ENCODE assay signal across 12 mouse cellular contexts in the genomic region with DNA sequence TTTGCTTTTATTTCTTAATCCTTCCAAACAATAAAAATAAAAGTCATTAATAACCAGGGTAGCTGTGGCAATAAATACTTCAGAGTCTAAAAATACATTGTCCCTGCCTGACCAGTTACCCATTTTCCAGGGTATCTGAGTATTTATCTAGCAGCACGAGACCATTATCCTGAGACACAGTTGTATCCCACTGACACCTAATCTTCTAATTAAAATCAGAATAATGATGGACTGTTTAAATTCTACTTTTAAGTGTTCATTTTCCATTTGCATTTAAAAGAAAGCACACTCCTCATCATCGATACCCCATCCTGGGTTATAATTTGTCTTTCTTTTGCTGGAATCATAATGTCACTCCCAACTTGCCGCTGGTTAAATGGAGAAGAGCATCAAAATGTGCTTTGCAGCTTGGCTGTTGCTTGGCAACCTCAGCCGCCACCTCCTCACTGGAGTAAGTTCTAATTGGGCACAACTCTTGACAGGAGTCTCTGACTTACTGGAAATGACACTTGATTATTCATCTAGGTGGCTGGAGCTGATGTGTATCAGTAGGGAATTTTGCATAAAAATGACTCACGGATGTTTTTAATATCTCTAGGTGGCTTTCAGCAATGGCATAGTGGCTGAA.
DNase-seq lines count a peak whose midpoint lies in the region; ATAC-seq lines count a peak whose summit lies in the region.
"Had no signal": no experiment of that assay in that cellular context is flagged by ENCODE, and none has a peak within 500 bp of the region (broad histone marks: within the 10 kb centered on the region; RNA-seq: fewer than 3 reads in every experiment).

No protein-coding gene starts in this region.

- no peaks in the 10 kb centered on the region for H3K27me3 ChIP-seq in forebrain, embryonic 14.5 days (replicated peaks; ENCODE audit: control insufficient read depth, insufficient read depth, low read length)
- H3K27me3 ChIP-seq in neural tube, embryonic 14.5 days (ENCODE audit: control insufficient read depth, insufficient read depth, low read length), result no peaks in the 10 kb centered on the region

- H3K4me3 ChIP-seq in forebrain, embryonic 14.5 days (ENCODE audit: low read depth, low read length), result no peak overlapping the region
- no peak overlapping the region for H3K4me3 ChIP-seq in neural tube, embryonic 14.5 days (ENCODE audit: low read depth, low read length)
- H3K4me3 ChIP-seq: heart, embryonic 10.5 days had no signal

- H3K4me2 ChIP-seq in forebrain, embryonic 14.5 days (ENCODE audit: low read length), result no peak overlapping the region
- H3K4me2 ChIP-seq in neural tube, embryonic 14.5 days (ENCODE audit: low read depth, low read length), result no peak overlapping the region

- no peaks in the 10 kb centered on the region for H3K9me3 ChIP-seq in forebrain, embryonic 14.5 days (replicated peaks; ENCODE audit: control insufficient read depth, low read length)
- no peaks in the 10 kb centered on the region for H3K9me3 ChIP-seq in neural tube, embryonic 14.5 days (ENCODE audit: control insufficient read depth, low read length)
- H3K9me3 ChIP-seq: heart, embryonic 10.5 days had no signal

- peak; percentile 80 for DNase-seq in brain, adult 2 months (ENCODE audit: low read depth, low spot score)
- peak; percentile 79 for DNase-seq in forebrain, embryonic 14.5 days (ENCODE audit: low spot score)
- peak; percentile 25 to 47 for DNase-seq in layer of hippocampus, adult 8-10 months (ENCODE audit: low spot score in 2 of 2)
- DNase-seq in cerebellum, adult 8-10 months, result no peak
- no peak for DNase-seq in adrenal gland, postnatal 10 days
- no peak for DNase-seq in embryo, embryonic 10.5 days (ENCODE audit: low spot score)
- DNase-seq: cerebellum, adult 11 months; lung, postnatal 36 days had no signal

- no peaks in the 10 kb centered on the region for H3K36me3 ChIP-seq in forebrain, embryonic 14.5 days (ENCODE audit: control insufficient read depth, insufficient read depth, low read length)
- H3K36me3 ChIP-seq in neural tube, embryonic 14.5 days (ENCODE audit: control insufficient read depth, insufficient read depth, low read length), result no peaks in the 10 kb centered on the region
- H3K36me3 ChIP-seq: heart, embryonic 10.5 days had no signal

- H3K27ac ChIP-seq in forebrain, embryonic 14.5 days (ENCODE audit: low read depth, low read length), result no peak overlapping the region
- H3K27ac ChIP-seq in neural tube, embryonic 14.5 days (ENCODE audit: low read depth, low read length), result peak overlapping the region; percentile 63; the same call in 1 of the 2 replicates
- H3K27ac ChIP-seq: heart, embryonic 10.5 days had no signal

- ATAC-seq in forebrain, embryonic 14.5 days, result peak; percentile 63; the same call in 1 of the 2 replicates
- ATAC-seq in neural tube, embryonic 14.5 days (ENCODE audit: low read depth), result peak; percentile 63
- no peak for ATAC-seq in monocyte, adult 5-6 weeks (replicated peaks; ENCODE audit: insufficient number of reproducible peaks, low FRiP score, low TSS enrichment, poor library complexity, severe bottlenecking)
- ATAC-seq: intestine, postnatal 0 days had no signal

- H3K4me1 ChIP-seq in forebrain, embryonic 14.5 days (ENCODE audit: control insufficient read depth, insufficient read depth, low read length), result peaks cover 7% of the 10 kb centered on the region; the same call in 1 of the 2 replicates
- peaks cover 15% of the 10 kb centered on the region; the same call in 1 of the 2 replicates for H3K4me1 ChIP-seq in neural tube, embryonic 14.5 days (ENCODE audit: control insufficient read depth, insufficient read depth, low read length)

- 15% methylated on average over 5 of the region's 5 CpGs for WGBS in forebrain, embryonic 14.5 days
- 29% methylated on average over 5 of the region's 5 CpGs for WGBS in neural tube, embryonic 14.5 days

- no peak overlapping the region for H3K9ac ChIP-seq in forebrain, embryonic 14.5 days (ENCODE audit: low read length)
- no peak overlapping the region for H3K9ac ChIP-seq in neural tube, embryonic 14.5 days (replicated peaks; ENCODE audit: low read depth, low read length)

Comparison
In these comparisons a context has a peak if more than half of its experiments do, and no peak if none do; other contexts are left out.
1. DNase-seq: peak in brain, adult 2 months (single experiment), forebrain, embryonic 14.5 days (single experiment) and layer of hippocampus, adult 8-10 months (2 of 2); none in cerebellum, adult 8-10 months (single experiment), adrenal gland, postnatal 10 days (single experiment) and embryo, embryonic 10.5 days (single experiment).